25 mouse cellular contexts compared by ENCODE assay signal in the genomic region with DNA sequence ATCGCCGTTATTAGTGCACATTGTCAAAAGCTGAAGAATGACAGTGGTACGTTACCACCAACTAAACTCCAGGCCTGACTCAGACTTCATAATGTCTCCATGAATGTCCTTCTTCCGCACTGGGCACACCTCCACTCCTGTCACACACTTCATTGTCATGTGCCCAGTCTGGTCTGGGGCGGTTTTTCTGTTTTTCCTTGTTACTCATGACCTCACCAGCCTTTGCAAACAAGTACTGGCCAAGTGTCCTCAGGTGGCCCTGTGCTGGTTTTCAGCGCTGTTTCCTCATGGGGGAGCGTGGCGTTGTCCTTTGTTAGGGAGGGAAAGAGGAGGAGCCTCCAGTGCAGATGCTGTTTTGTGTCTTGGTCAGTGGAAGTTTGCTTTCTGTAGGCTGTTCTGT.
DNase-seq lines count a peak whose midpoint lies in the region; ATAC-seq and TF ChIP-seq lines count a peak whose summit lies in the region.
"Had no signal": no experiment of that assay in that cellular context is flagged by ENCODE, and none has a peak within 500 bp of the region (broad histone marks: within the 10 kb centered on the region; RNA-seq: fewer than 3 reads in every experiment).

No protein-coding gene starts in this region.

- no peak overlapping the region for H3K4me3 ChIP-seq in hindbrain, postnatal 0 days (ENCODE audit: low read length)
- H3K4me3 ChIP-seq: embryonic facial prominence, embryonic 10.5 days; forebrain, embryonic 15.5 days; hindbrain, embryonic 10.5 days; limb, embryonic 15.5 days; midbrain, embryonic 10.5 days; neural tube, embryonic 15.5 days had no signal

- ATAC-seq in hindbrain, postnatal 0 days = no peak
- ATAC-seq: forebrain, embryonic 15.5 days; hindbrain, embryonic 16.5 days; intestine, embryonic 16.5 days; Patski had no signal

- DNase-seq in kidney, adult 11 months = peak; percentile 44
- no peak for DNase-seq in kidney, postnatal 10 days
- peak; percentile 21 for DNase-seq in 3T3-L1 (ENCODE audit: low read depth, low spot score)
- DNase-seq in lung, adult 18-20 months = peak; percentile 67 to 81
- peak; percentile 76 for DNase-seq in lung, postnatal 36 days
- DNase-seq in hindbrain, postnatal 0 days (ENCODE audit: low spot score) = no peak
- no peak for DNase-seq in heart, postnatal 25 days (ENCODE audit: low spot score)
- DNase-seq: B cell, adult 2 months; cerebellum, adult 11 months; cerebellum, adult 9-11 months; gastrocnemius, postnatal 10 days; left cerebral cortex, postnatal 4 days; right cerebral cortex, adult 18-20 months had no signal

- H3K27me3 ChIP-seq in hindbrain, postnatal 0 days (ENCODE audit: insufficient read depth, low read length) = no peaks in the 10 kb centered on the region
- H3K27me3 ChIP-seq: CH12.LX; forebrain, embryonic 15.5 days; limb, embryonic 15.5 days; neural tube, embryonic 15.5 days; Patski had no signal

- H3K27ac ChIP-seq in hindbrain, postnatal 0 days = no peak overlapping the region
- H3K27ac ChIP-seq: embryonic facial prominence, embryonic 10.5 days; forebrain, embryonic 15.5 days; hindbrain, embryonic 10.5 days; limb, embryonic 15.5 days; midbrain, embryonic 10.5 days; neural tube, embryonic 15.5 days had no signal

- no peaks in the 10 kb centered on the region for H3K4me1 ChIP-seq in hindbrain, postnatal 0 days (ENCODE audit: insufficient read depth, low read length)
- H3K4me1 ChIP-seq: embryonic facial prominence, embryonic 10.5 days; forebrain, embryonic 15.5 days; hindbrain, embryonic 10.5 days; limb, embryonic 15.5 days; midbrain, embryonic 10.5 days; neural tube, embryonic 15.5 days had no signal

- no peaks in the 10 kb centered on the region for H3K9me3 ChIP-seq in hindbrain, postnatal 0 days (ENCODE audit: low read length)
- H3K9me3 ChIP-seq: embryonic facial prominence, embryonic 10.5 days; forebrain, embryonic 15.5 days; G1E; hindbrain, embryonic 10.5 days; limb, embryonic 15.5 days; midbrain, embryonic 10.5 days; neural tube, embryonic 15.5 days had no signal

- intact Hi-C loops in heart, postnatal 25 days (cut with DNase I) = no loop called here

- H3K36me3 ChIP-seq in hindbrain, postnatal 0 days (ENCODE audit: insufficient read depth, low read length) = no peaks in the 10 kb centered on the region
- H3K36me3 ChIP-seq: forebrain, embryonic 15.5 days; neural tube, embryonic 15.5 days had no signal

- no peak overlapping the region for H3K4me2 ChIP-seq in hindbrain, postnatal 0 days (ENCODE audit: low read depth, low read length)
- H3K4me2 ChIP-seq: forebrain, embryonic 15.5 days; heart, embryonic 11.5 days; limb, embryonic 15.5 days; neural tube, embryonic 15.5 days had no signal

- no peak overlapping the region for H3K9ac ChIP-seq in hindbrain, postnatal 0 days (replicated peaks; ENCODE audit: low read length)
- H3K9ac ChIP-seq: forebrain, embryonic 15.5 days; limb, embryonic 15.5 days; neural tube, embryonic 15.5 days had no signal

- 90% methylated on average over 8 of the region's 8 CpGs for WGBS in hindbrain, postnatal 0 days

- TF ChIP-seq CTCF in hindbrain, postnatal 0 days (IDR thresholded peaks at IDR 0.05; ENCODE audit: low read depth) = no peak

Comparison
In these comparisons a context has a peak if more than half of its experiments do, and no peak if none do; other contexts are left out.
1. DNase-seq: peak in kidney, adult 11 months (single experiment), 3T3-L1 (single experiment), lung, adult 18-20 months (2 of 2) and lung, postnatal 36 days (single experiment); none in kidney, postnatal 10 days (single experiment), hindbrain, postnatal 0 days (single experiment) and heart, postnatal 25 days (single experiment).